In genomic region chr2:3128910-3129309, GRCm38 (mm10) we compare ENCODE assay signal across 10 mouse cellular contexts. TPM values are rescaled to one million over a fixed set of nuclear protein-coding genes. Genes with fewer than 3 reads are reported as not detected.
A peak's percentile ranks its signal among the peaks of the same experiment; 100 is the strongest.
DNase-seq lines count a peak whose midpoint lies in the region; ATAC-seq and TF ChIP-seq lines count a peak whose summit lies in the region.
"Had no signal": no experiment of that assay in that cellular context is flagged by ENCODE, and none has a peak within 500 bp of the region (broad histone marks: within the 10 kb centered on the region; RNA-seq: fewer than 3 reads in every experiment).

No protein-coding gene starts in this region.

- ATAC-seq in kidney, embryonic 14.5 days (ENCODE audit: low FRiP score, low TSS enrichment) = peak; percentile 83; the same call in 1 of the 2 replicates
- peak; percentile 50; the same call in 1 of the 2 replicates for ATAC-seq in stomach, embryonic 16.5 days (ENCODE audit: insufficient read depth, low FRiP score)

- intact Hi-C loops in left cerebral cortex, postnatal 14 days (cut with DNase I) = no loop called here

- no peak for TF ChIP-seq CTCF in layer of hippocampus, adult 2 months (conservative IDR thresholded peaks at IDR 0.05)

- peak; percentile 37 for DNase-seq in adrenal gland, postnatal 14 days
- DNase-seq in adrenal gland, adult 8-10 months = no peak
- no peak for DNase-seq in layer of hippocampus, adult 2 months (ENCODE audit: low spot score in 2 of 2)
- DNase-seq in layer of hippocampus, adult 9-11 months = no peak
- DNase-seq in forebrain, embryonic 10.5 days (ENCODE audit: extremely low spot score, low spot score) = no peak
- DNase-seq in left cerebral cortex, postnatal 14 days (ENCODE audit: low spot score in 2 of 2) = no peak
- DNase-seq: cerebellum, adult 9-10 months had no signal

- no peaks in the 10 kb centered on the region for H3K9me3 ChIP-seq in kidney, embryonic 14.5 days (ENCODE audit: control insufficient read depth, low read length)
- no peaks in the 10 kb centered on the region for H3K9me3 ChIP-seq in stomach, embryonic 16.5 days (replicated peaks; ENCODE audit: control insufficient read depth, low read length)
- H3K9me3 ChIP-seq in forebrain, embryonic 10.5 days = no peaks in the 10 kb centered on the region
- H3K9me3 ChIP-seq: liver, embryonic 15.5 days had no signal

- H3K27ac ChIP-seq in layer of hippocampus, adult 2 months = peak overlapping the region; percentile 28; the same call in 1 of the 2 replicates
- H3K27ac ChIP-seq in kidney, embryonic 14.5 days (ENCODE audit: low read depth, low read length) = peak overlapping the region; percentile 55
- peak overlapping the region; percentile 17; the same call in 1 of the 2 replicates for H3K27ac ChIP-seq in stomach, embryonic 16.5 days (ENCODE audit: low read length)
- H3K27ac ChIP-seq in forebrain, embryonic 10.5 days = no peak overlapping the region
- H3K27ac ChIP-seq: liver, embryonic 15.5 days had no signal

- no peak overlapping the region for H3K4me3 ChIP-seq in layer of hippocampus, adult 2 months
- no peak overlapping the region for H3K4me3 ChIP-seq in kidney, embryonic 14.5 days (ENCODE audit: low read length)
- H3K4me3 ChIP-seq in stomach, embryonic 16.5 days (replicated peaks; ENCODE audit: low read length) = no peak overlapping the region
- no peak overlapping the region for H3K4me3 ChIP-seq in forebrain, embryonic 10.5 days
- H3K4me3 ChIP-seq: liver, embryonic 15.5 days had no signal

- no peak overlapping the region for H3K9ac ChIP-seq in kidney, embryonic 14.5 days (ENCODE audit: low read depth, low read length)
- H3K9ac ChIP-seq in stomach, embryonic 16.5 days (ENCODE audit: low read length) = no peak overlapping the region
- H3K9ac ChIP-seq: liver, embryonic 15.5 days had no signal

- H3K4me1 ChIP-seq in kidney, embryonic 14.5 days (ENCODE audit: control insufficient read depth, insufficient read depth, low read length) = peaks cover 29% of the 10 kb centered on the region
- H3K4me1 ChIP-seq in stomach, embryonic 16.5 days (ENCODE audit: control insufficient read depth, insufficient read depth, low read length) = peaks cover 12% of the 10 kb centered on the region
- peaks cover 15% of the 10 kb centered on the region for H3K4me1 ChIP-seq in forebrain, embryonic 10.5 days
- H3K4me1 ChIP-seq: liver, embryonic 15.5 days had no signal

- H3K36me3 ChIP-seq in kidney, embryonic 14.5 days (ENCODE audit: control insufficient read depth, insufficient read depth, low read length) = no peaks in the 10 kb centered on the region
- H3K36me3 ChIP-seq in stomach, embryonic 16.5 days (ENCODE audit: control insufficient read depth, insufficient read depth, low read length) = no peaks in the 10 kb centered on the region
- no peaks in the 10 kb centered on the region for H3K36me3 ChIP-seq in forebrain, embryonic 10.5 days (replicated peaks)
- H3K36me3 ChIP-seq: liver, embryonic 15.5 days had no signal

- no peaks in the 10 kb centered on the region for H3K27me3 ChIP-seq in kidney, embryonic 14.5 days (ENCODE audit: control insufficient read depth, insufficient read depth, low read length)
- H3K27me3 ChIP-seq in stomach, embryonic 16.5 days (ENCODE audit: control insufficient read depth, insufficient read depth, low read length) = no peaks in the 10 kb centered on the region
- no peaks in the 10 kb centered on the region for H3K27me3 ChIP-seq in forebrain, embryonic 10.5 days (ENCODE audit: poor library complexity, severe bottlenecking)
- H3K27me3 ChIP-seq: liver, embryonic 15.5 days had no signal

- 28% methylated on average over 2 of the region's 2 CpGs for WGBS in kidney, embryonic 14.5 days
- WGBS in stomach, embryonic 16.5 days = 55% methylated on average over 2 of the region's 2 CpGs
- WGBS in forebrain, embryonic 10.5 days = 43% methylated on average over 2 of the region's 2 CpGs

- H3K4me2 ChIP-seq in kidney, embryonic 14.5 days (replicated peaks; ENCODE audit: low read depth, low read length) = no peak overlapping the region
- H3K4me2 ChIP-seq in stomach, embryonic 16.5 days (ENCODE audit: low read depth, low read length) = no peak overlapping the region
- H3K4me2 ChIP-seq: liver, embryonic 15.5 days had no signal

RNA-seq across cellular contexts. Expression of gene Fam171a1, which starts 14.9 kb away (rescaled TPM):
- 25.3 and 27.4 TPM in 2 replicates for total RNA-seq in adrenal gland, postnatal 14 days (2021)
- total RNA-seq in adrenal gland, adult 8-10 months (2022) = 10 to 100 TPM; 27.0 to 39.4 (median 35.4) TPM
- 10 to 100 TPM; 72.1 to 73.2 TPM for total RNA-seq in layer of hippocampus, adult 2 months (2021)
- 24.3 and 55.7 TPM in 2 replicates for polyA plus RNA-seq in kidney, embryonic 14.5 days (2014; fragmentation: Nextera tagmentation; extraction: Ambion mirVana)
- polyA plus RNA-seq in stomach, embryonic 16.5 days (2015; fragmentation: Nextera tagmentation; extraction: Ambion mirVana) = 24.1 and 25.5 TPM in 2 replicates
- polyA plus RNA-seq in forebrain, embryonic 10.5 days (2016; fragmentation: Nextera tagmentation; extraction: Ambion mirVana) = 32.6 and 34.3 TPM in 2 replicates
- total RNA-seq in left cerebral cortex, postnatal 14 days (2021) = 10 to 100 TPM; 58.4 to 58.7 TPM
